Mouse (Mus musculus) myocyte (in vitro differentiated cells): ENCODE data around the gene Rapgef4.

Experiments used
- REST ChIP-seq: IDR thresholded peaks from one replicate; pipeline ENCODE4 v1.6.1; 2011; ENCODE audit warnings: mild to moderate bottlenecking, control low read depth, moderate library complexity; ENCODE audit not compliant: insufficient read depth, insufficient read length
- TCF12 ChIP-seq: IDR thresholded peaks from one replicate; pipeline ENCODE4 v1.6.1; 2011; ENCODE audit warnings: mild to moderate bottlenecking, control low read depth; ENCODE audit not compliant: poor library complexity, insufficient read depth, severe bottlenecking

DNA sequence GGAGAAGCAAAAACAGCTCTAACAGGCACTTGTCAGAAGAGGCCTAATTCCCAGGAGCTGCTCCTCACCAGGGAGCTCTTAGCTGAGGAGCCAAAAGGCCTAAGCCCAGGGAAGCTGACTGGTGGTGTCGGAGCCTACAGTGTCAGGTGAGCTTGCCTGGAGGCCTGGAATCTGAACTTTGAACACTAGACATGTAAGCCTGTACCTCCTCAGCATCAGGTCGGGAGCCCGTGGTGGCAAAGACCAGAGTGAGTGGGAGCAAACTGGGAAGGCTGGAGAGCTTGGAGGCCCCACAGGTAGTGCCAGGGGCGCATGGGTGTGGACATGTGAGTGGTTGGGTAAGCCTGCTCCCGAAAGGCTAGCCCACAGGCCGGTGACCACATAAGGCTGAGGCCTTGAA, 266.8 kb downstream of the Rapgef4 start:
- TF ChIP-seq TCF12 (no peak), REST (no peak)
